Mouse (Mus musculus) hindbrain, embryonic 13.5 days (tissue): ENCODE data around the gene Nat10. TPM values are rescaled to one million over a fixed set of nuclear protein-coding genes. Genes with fewer than 3 reads are reported as not detected.

Experiments used
- ATAC-seq: fragments of 200-750 bp; cut with Nextera tagmentation; 2 replicates; pipeline ENCODE4 v1.8.0; 2017; ENCODE audit warnings: moderate TSS enrichment; ENCODE audit not compliant: low FRiP score
- H3K27ac ChIP-seq: fragments of 300-500 bp; sonication (generic); 2 replicates; pipeline ENCODE4 v1.5.1; 2015; ENCODE audit warnings: inconsistent platforms, mild to moderate bottlenecking, moderate library complexity
- H3K27me3 ChIP-seq: fragments of 300-500 bp; sonication (generic); 2 replicates; pipeline ENCODE4 v1.6.1; 2015; ENCODE audit warnings: mild to moderate bottlenecking, inconsistent platforms
- H3K36me3 ChIP-seq: fragments of 300-500 bp; sonication (generic); 2 replicates; pipeline ENCODE4 v1.6.1; 2015; ENCODE audit warnings: mild to moderate bottlenecking, inconsistent platforms
- H3K4me1 ChIP-seq: fragments of 300-500 bp; sonication (generic); replicated peaks from 2 replicates; pipeline ENCODE4 v1.6.1; 2015; ENCODE audit warnings: inconsistent platforms
- H3K4me2 ChIP-seq: fragments of 300-500 bp; sonication (generic); 2 replicates; pipeline ENCODE4 v1.6.1; 2015; ENCODE audit warnings: inconsistent platforms, mild to moderate bottlenecking, moderate library complexity
- H3K4me3 ChIP-seq: fragments of 300-500 bp; sonication (generic); 2 replicates; pipeline ENCODE4 v1.5.1; 2015; ENCODE audit warnings: mild to moderate bottlenecking, inconsistent platforms
- H3K9ac ChIP-seq: fragments of 300-500 bp; sonication (generic); 2 replicates; pipeline ENCODE4 v1.6.1; 2015; ENCODE audit warnings: mild to moderate bottlenecking, inconsistent platforms
- H3K9me3 ChIP-seq: fragments of 300-500 bp; sonication (generic); 2 replicates; pipeline ENCODE4 v1.6.1; 2016; ENCODE audit warnings: inconsistent platforms
- WGBS: fragments of 180-500 bp; shearing (Covaris S2); methylation state at CpG from one replicate; pipeline ENCODE4 v1.1.7; 2015; 5-methylcytosine and 5-hydroxymethylcytosine counted together
- polyA plus RNA-seq: library from polyadenylated mRNA; unstranded; fragments of >200 nt; fragmentation: Nextera tagmentation; extraction: Ambion mirVana; gene quantifications from 2 replicates; pipeline ENCODE4 v1.2.1, GENCODE M21; 2015

Gene Nat10
- polyA plus RNA-seq, 1 experiment from 2014 or later = 18.5 TPM

DNA sequence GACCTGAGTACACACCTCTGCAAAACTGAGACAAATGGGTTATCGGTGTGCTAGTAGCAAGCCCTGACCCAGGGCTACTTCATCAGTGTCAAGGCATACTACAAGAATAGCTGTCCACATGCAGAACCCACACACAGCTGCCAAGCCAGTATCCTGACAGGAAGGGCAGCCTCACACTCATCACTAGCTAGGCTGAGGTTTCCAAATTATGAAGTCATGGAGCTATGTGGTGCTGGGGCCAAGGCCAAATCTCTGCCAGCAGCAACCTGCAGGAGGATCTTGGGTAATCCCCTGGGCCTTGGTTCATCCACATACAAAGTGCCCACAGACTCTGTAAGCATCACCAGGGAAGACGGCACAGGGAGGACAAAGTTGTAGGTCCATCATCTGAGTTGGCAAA, 17.5 kb downstream of the Nat10 start:
- Histone ChIP-seq H3K36me3 (peaks cover 62% of the 10 kb centered on the region), H3K4me3 (no peak overlapping the region)
- WGBS = 82% methylated on average over 2 of the region's 2 CpGs

DNA sequence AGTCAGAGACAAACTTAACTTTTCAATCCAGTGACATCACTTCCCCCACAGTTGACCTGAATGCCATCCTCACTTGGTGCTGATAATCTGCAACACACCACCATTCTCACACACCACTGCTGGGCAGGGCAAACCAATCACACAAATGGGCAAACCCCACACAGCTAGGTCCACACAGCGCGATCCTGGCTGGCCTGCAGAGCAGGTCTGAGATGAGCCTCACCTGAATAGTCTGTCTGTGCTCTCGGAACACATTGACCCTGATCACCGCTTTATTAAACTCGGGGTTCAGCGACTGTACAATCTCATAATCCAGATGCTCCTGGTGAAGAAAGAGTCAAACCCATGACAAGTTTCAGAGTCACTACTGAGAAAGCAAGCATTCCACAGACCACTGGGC, 18.2 kb downstream of the Nat10 start:
- Histone ChIP-seq H3K9ac (no peak overlapping the region), H3K4me1 (no peaks in the 10 kb centered on the region), H3K27ac (no peak overlapping the region), H3K27me3 (no peaks in the 10 kb centered on the region), H3K4me2 (no peak overlapping the region), H3K36me3 (peaks cover 56% of the 10 kb centered on the region), H3K4me3 (no peak overlapping the region), H3K9me3 (no peaks in the 10 kb centered on the region)
- ATAC-seq = no peak
- 98% methylated on average over 6 of the region's 6 CpGs for WGBS

More for the DNA sequence above, 17.5 kb downstream of the Nat10 start:
- no peaks in the 10 kb centered on the region for H3K4me1 ChIP-seq
- no peaks in the 10 kb centered on the region for H3K9me3 ChIP-seq
- no peaks in the 10 kb centered on the region for H3K27me3 ChIP-seq
- 0 out of 2 replicates have a peak overlapping the region, but pooled peaks have one; percentile 29 for H3K9ac ChIP-seq
- ATAC-seq = no peak
- H3K27ac ChIP-seq = no peak overlapping the region
- H3K4me2 ChIP-seq = no peak overlapping the region

DNA sequence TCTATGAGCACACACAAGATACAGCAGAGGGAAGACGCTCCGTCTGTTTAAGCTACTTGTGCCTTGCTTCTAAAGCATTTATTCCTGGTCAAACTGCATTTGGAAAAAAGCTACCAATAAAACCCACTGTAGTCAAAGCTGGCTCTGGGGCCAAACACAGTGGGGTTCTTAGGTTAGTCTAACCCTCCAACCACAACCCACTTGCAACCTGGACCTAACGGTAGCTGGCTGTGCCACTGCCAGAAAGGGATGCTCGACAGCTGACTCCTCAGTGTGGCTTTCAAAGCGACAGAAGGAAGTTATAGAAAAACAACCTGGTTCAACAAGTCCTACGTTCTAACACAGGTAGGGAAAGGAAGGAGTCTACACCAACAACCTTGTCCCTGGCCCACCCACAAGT, 29.6 kb downstream of the Nat10 start:
- no peaks in the 10 kb centered on the region for H3K9me3 ChIP-seq
- no peak overlapping the region for H3K9ac ChIP-seq
- H3K4me3 ChIP-seq = no peak overlapping the region
- WGBS = 94% methylated on average over 6 of the region's 6 CpGs
- H3K27ac ChIP-seq = no peak overlapping the region
- ATAC-seq = no peak
- H3K4me2 ChIP-seq = no peak overlapping the region
- no peaks in the 10 kb centered on the region for H3K4me1 ChIP-seq
- no peaks in the 10 kb centered on the region for H3K27me3 ChIP-seq
- H3K36me3 ChIP-seq = peaks cover 90% of the 10 kb centered on the region

GRCm38 (mm10) chr2:103730999-103731398, 30.1 kb downstream of the Nat10 start:
- H3K27me3 ChIP-seq = no peaks in the 10 kb centered on the region
- no peaks in the 10 kb centered on the region for H3K9me3 ChIP-seq
- H3K4me1 ChIP-seq = no peaks in the 10 kb centered on the region
- H3K27ac ChIP-seq = no peak overlapping the region
- H3K9ac ChIP-seq = no peak overlapping the region
- ATAC-seq = no peak
- H3K4me2 ChIP-seq = no peak overlapping the region
- 87% methylated on average over 8 of the region's 8 CpGs for WGBS
- no peak overlapping the region for H3K4me3 ChIP-seq
- peaks cover 90% of the 10 kb centered on the region for H3K36me3 ChIP-seq

DNA sequence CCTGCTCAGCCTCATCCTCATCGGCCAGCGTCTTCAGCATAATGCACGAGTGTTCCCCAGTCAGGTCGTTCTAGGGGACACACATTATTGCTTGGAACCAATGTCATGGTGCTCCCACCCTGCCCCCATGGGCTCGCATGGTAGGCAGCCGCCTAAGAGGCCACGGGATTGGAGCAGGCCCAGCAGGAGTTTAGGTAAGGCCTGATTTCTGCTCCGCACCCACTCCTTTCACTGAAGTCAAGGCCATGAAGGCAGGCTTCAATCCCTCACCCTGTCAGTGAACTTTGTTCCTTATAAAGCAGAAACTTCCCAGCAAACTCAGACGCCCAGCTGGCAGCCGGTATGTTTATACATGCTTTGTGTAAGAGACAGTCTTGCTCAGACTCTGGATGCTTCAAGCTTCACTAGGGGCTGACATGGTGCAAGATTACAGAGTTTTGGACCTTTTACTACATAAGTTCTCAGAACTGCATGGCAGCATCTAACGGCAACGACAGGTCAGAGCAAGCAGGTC, 33.0 kb downstream of the Nat10 start:
- Histone ChIP-seq H3K4me2 (no peak overlapping the region), H3K27me3 (no peaks in the 10 kb centered on the region), H3K4me3 (no peak overlapping the region), H3K9me3 (no peaks in the 10 kb centered on the region), H3K36me3 (peaks cover 89% of the 10 kb centered on the region), H3K4me1 (no peaks in the 10 kb centered on the region), H3K27ac (no peak overlapping the region), H3K9ac (no peak overlapping the region)
- ATAC-seq = no peak
- 85% methylated on average over 12 of the region's 12 CpGs for WGBS

GRCm38 (mm10) chr2:103724521-103724920, 36.5 kb downstream of the Nat10 start:
- no peaks in the 10 kb centered on the region for H3K4me1 ChIP-seq
- no peak overlapping the region for H3K9ac ChIP-seq
- no peak overlapping the region for H3K4me2 ChIP-seq
- peaks cover 84% of the 10 kb centered on the region for H3K36me3 ChIP-seq
- 93% methylated on average over 2 of the region's 2 CpGs for WGBS
- ATAC-seq = no peak
- no peaks in the 10 kb centered on the region for H3K27me3 ChIP-seq
- H3K27ac ChIP-seq = no peak overlapping the region
- no peak overlapping the region for H3K4me3 ChIP-seq
- H3K9me3 ChIP-seq = no peaks in the 10 kb centered on the region

DNA sequence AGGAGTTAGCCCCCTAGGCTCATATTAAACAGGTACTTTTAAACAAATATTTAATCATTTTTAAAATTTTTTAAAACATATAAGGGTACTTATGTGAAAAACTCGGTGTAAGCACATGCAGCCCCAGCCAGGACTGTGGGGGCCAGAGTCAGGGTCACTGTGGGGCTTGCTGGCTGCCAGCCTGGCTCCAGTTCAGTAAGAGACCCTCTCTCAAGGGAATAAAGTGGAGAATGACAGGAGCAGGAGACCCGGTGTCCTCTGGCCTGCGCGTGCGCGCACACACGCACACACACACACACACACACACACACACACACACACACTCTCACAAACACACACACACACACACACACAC, 41.8 kb downstream of the Nat10 start:
- no peak overlapping the region for H3K4me3 ChIP-seq
- no peak overlapping the region for H3K27ac ChIP-seq
- 0 out of 2 replicates have a peak, but pooled peaks cover 4% of the 10 kb centered on the region for H3K4me1 ChIP-seq
- no peaks in the 10 kb centered on the region for H3K27me3 ChIP-seq
- H3K9ac ChIP-seq = no peak overlapping the region
- H3K4me2 ChIP-seq = no peak overlapping the region
- WGBS = 56% methylated on average over 2 of the region's 7 CpGs
- peaks cover 73% of the 10 kb centered on the region for H3K36me3 ChIP-seq
- ATAC-seq = peak; percentile 44; the same call in 1 of the 2 replicates
- H3K9me3 ChIP-seq = no peaks in the 10 kb centered on the region

DNA sequence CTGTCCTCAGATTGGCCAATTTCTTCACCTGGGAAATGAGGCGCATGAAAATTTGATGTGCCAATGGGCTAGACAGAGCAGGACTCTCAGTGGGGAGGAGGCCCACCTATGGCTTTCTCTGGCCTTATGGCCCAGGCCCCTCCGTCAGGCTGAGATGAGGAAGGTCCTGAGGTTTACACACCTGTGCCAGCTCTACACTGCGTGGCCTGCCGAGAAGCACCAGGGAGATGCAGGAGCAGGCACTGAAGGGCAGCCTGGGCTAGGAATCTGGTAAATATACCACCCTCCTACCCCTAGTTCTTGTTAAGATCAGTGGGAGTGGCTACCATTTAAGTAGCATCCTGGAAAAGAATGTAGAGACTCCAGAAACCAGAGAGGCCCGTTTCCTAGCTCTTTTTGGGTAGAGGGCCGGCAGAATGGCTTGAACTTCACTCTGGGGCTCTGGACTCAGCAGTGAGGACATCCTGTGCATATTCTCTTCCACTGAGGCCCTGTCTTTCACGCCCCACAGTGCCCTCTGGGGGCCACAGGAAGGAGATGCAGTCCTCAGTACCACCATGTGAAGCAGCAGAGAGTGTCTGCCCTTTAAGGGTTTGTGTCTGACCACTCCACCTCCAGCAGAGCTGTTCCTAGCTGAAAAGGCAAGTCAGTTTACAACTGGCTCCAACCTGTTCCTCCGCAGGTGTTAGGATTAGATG, 42.3 kb downstream of the Nat10 start:
- peak; percentile 75 for ATAC-seq
- 66% methylated on average over 8 of the region's 8 CpGs for WGBS
- Histone ChIP-seq H3K9me3 (no peaks in the 10 kb centered on the region), H3K4me1 (0 out of 2 replicates have a peak, but pooled peaks cover 4% of the 10 kb centered on the region), H3K4me2 (no peak overlapping the region), H3K27ac (no peak overlapping the region), H3K9ac (no peak overlapping the region), H3K4me3 (no peak overlapping the region), H3K27me3 (no peaks in the 10 kb centered on the region), H3K36me3 (peaks cover 68% of the 10 kb centered on the region)

DNA sequence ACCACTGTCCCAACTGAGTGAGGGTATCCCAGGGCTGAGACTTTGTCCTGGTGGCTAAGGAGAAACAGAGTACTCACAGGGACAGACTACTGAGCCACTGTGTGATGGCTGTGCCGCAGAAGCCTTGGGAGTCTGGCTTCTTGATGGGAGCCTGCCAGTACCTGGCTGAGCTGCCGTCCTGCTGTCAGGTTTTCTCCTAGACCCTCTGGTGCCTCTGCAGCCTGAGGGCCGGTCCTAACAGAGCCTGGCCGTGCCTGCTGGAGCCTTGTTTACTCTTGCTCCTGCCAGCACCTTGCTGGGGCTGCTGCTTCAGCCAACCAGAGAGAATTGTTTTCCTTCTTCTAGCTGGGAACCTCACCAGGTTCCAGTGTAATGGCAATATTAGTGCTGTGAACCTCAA, 46.7 kb downstream of the Nat10 start:
- no peak overlapping the region for H3K4me3 ChIP-seq
- H3K9me3 ChIP-seq = no peaks in the 10 kb centered on the region
- peaks cover 67% of the 10 kb centered on the region for H3K36me3 ChIP-seq
- WGBS = 76% methylated on average over 4 of the region's 4 CpGs
- H3K4me1 ChIP-seq = 0 out of 2 replicates have a peak, but pooled peaks cover 4% of the 10 kb centered on the region
- H3K27me3 ChIP-seq = no peaks in the 10 kb centered on the region
- peak overlapping the region; percentile 19; the same call in 1 of the 2 replicates for H3K9ac ChIP-seq
- no peak overlapping the region for H3K27ac ChIP-seq
- no peak for ATAC-seq
- H3K4me2 ChIP-seq = no peak overlapping the region

DNA sequence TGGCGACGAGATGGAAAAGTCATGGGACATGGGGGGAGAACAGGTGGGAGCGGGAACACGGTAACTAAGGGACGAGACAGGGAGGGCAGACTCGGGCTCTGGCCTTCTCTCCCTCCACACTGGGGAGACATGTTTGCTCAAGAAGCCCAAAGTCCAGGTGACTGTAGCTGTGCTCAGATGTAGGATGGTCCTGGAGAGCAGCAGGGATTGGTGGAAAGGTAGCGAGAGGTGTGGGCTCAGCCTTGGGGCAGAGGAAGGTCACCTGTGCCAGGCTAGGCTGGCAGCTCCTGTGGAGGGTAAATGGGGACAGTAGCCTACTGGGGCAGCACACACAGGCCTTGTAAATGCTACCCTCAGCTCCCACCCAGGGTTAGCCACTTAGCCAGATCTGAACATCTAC, 47.2 kb downstream of the Nat10 start:
- no peak overlapping the region for H3K27ac ChIP-seq
- no peak overlapping the region for H3K4me3 ChIP-seq
- H3K4me1 ChIP-seq = 0 out of 2 replicates have a peak, but pooled peaks cover 3% of the 10 kb centered on the region
- H3K9me3 ChIP-seq = no peaks in the 10 kb centered on the region
- no peak overlapping the region for H3K9ac ChIP-seq
- H3K36me3 ChIP-seq = peaks cover 73% of the 10 kb centered on the region
- ATAC-seq = no peak
- H3K27me3 ChIP-seq = no peaks in the 10 kb centered on the region
- 84% methylated on average over 7 of the region's 7 CpGs for WGBS
- no peak overlapping the region for H3K4me2 ChIP-seq

- no peak for ATAC-seq
- Histone ChIP-seq H3K27me3 (no peaks in the 10 kb centered on the region), H3K4me1 (peaks cover 13% of the 10 kb centered on the region), H3K9me3 (no peaks in the 10 kb centered on the region), H3K36me3 (peaks cover 63% of the 10 kb centered on the region), H3K4me2 (no peak overlapping the region), H3K27ac (no peak overlapping the region), H3K9ac (no peak overlapping the region), H3K4me3 (no peak overlapping the region)
- WGBS = 96% methylated on average over 7 of the region's 7 CpGs
Observed at GRCm38 (mm10) chr2:103710849-103711248, 50.2 kb downstream of the Nat10 start.

DNA sequence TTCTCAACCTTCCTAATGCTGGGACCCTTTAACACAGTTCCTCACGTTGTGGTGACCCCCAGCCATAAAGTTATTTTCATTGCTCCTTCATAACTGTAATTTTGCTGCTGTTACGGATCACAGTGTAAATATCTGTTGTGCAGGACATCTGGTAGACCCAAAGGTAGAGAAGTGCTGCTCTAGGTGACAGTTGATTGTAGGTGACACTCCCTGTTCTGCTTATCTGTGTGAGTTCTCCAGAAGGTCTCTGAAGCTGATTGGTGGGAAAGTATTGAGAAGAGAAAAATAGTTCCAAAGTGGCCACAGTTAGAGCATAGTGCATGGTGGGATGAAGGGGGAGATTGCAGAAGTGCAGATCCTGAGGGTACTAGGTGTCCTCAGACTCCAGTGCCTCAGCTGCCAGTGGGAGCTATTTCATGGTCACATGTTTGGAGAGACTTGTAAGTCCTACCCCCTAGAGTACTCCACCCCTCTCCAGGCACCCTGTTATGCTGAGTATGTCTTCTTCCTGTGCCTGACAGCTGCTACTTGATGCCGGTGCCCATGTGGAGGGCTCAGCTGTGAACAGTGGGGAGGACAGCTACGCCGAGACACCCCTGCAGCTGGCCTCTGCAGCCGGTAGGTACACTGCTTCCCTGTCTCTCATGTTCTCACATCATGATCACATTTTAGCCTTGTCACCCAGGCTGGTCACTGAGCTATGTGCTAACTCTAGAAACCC, 53.9 kb downstream of the Nat10 start:
- H3K9me3 ChIP-seq = no peaks in the 10 kb centered on the region
- WGBS = 70% methylated on average over 6 of the region's 6 CpGs
- ATAC-seq = no peak
- H3K4me2 ChIP-seq = no peak overlapping the region
- peaks cover 34% of the 10 kb centered on the region for H3K4me1 ChIP-seq
- H3K27ac ChIP-seq = no peak overlapping the region
- H3K4me3 ChIP-seq = no peak overlapping the region
- no peak overlapping the region for H3K9ac ChIP-seq
- H3K27me3 ChIP-seq = no peaks in the 10 kb centered on the region
- peaks cover 53% of the 10 kb centered on the region for H3K36me3 ChIP-seq
